Mouse (Mus musculus) ES-Bruce4 (cell line): ENCODE data around the gene Cacna1a.

Experiments
- CTCF ChIP-seq: IDR thresholded peaks from one replicate; pipeline ENCODE4 v1.8.1; 2011; ENCODE audit warnings: low read depth, low read length
- POLR2A ChIP-seq: IDR thresholded peaks from one replicate; pipeline ENCODE4 v1.8.1; 2011; ENCODE audit warnings: low read length; ENCODE audit not compliant: insufficient read depth

- no peak for TF ChIP-seq CTCF
- TF ChIP-seq POLR2A, result no peak
These were observed 212.2 kb downstream of the Cacna1a start for GRCm38 (mm10) chr8:84600311-84600907.
